Mouse (Mus musculus) cerebellum, postnatal 36 days (tissue): ENCODE data around the gene Colgalt2.
"Not testable (repeated sequence)": the region's sequence is repeated elsewhere in the genome, so short reads cannot be mapped to it uniquely, and the experiment has no call there.

ENCODE experiments used
- DNase-seq, 2 experiments: peaks; one replicate each; pipeline ENCODE4 v3.0.0; 2021 to 2022; ENCODE audit warnings: mixed read lengths in 2 of 2

Gene Colgalt2

GRCm38 (mm10) chr1:152399790-152400555, at the start of gene Colgalt2:
TSS of gene Colgalt2 (plus strand) at chr1:152399830.
- peak; percentile 31 to 48 for DNase-seq

- DNase-seq = no peak
Measured at GRCm38 (mm10) chr1:152356721-152357120, 42.9 kb upstream of the Colgalt2 start.

- peak; percentile 28 to 51 for DNase-seq
Measured at GRCm38 (mm10) chr1:152368311-152369088, 31.1 kb upstream of the Colgalt2 start.

- peak; percentile 74 to 79 for DNase-seq
Measured at GRCm38 (mm10) chr1:152369139-152369538, 30.5 kb upstream of the Colgalt2 start.

GRCm38 (mm10) chr1:152378311-152378710, 21.3 kb upstream of the Colgalt2 start:
- DNase-seq = no peak

GRCm38 (mm10) chr1:152384589-152384988, 15.0 kb upstream of the Colgalt2 start:
- DNase-seq = no peak

GRCm38 (mm10) chr1:152385693-152386092, 13.9 kb upstream of the Colgalt2 start:
- DNase-seq = not testable (repeated sequence)

- DNase-seq = peak; percentile 87 to 88
Measured at GRCm38 (mm10) chr1:152386188-152386835, 13.3 kb upstream of the Colgalt2 start, which contains the start of gene Tsen15. TSS of gene Tsen15 (minus strand) at chr1:152386688.

- no peak for DNase-seq
Measured at GRCm38 (mm10) chr1:152389271-152389670, 10.4 kb upstream of the Colgalt2 start.

- no peak for DNase-seq
Measured at GRCm38 (mm10) chr1:152394137-152394536, 5.5 kb upstream of the Colgalt2 start.

- DNase-seq = no peak
Measured at GRCm38 (mm10) chr1:152394956-152395515, 4.6 kb upstream of the Colgalt2 start.

- DNase-seq = no peak
Measured at GRCm38 (mm10) chr1:152398708-152399107, 922 bp upstream of the Colgalt2 start.

GRCm38 (mm10) chr1:152400556-152401540, 1.2 kb downstream of the Colgalt2 start:
- no peak for DNase-seq

- DNase-seq = peak in 1 of 2 experiments; percentile 10
Measured at GRCm38 (mm10) chr1:152407021-152407946, 7.7 kb downstream of the Colgalt2 start.

- no peak for DNase-seq
Measured at GRCm38 (mm10) chr1:152409356-152409755, 9.7 kb downstream of the Colgalt2 start.

- peak; percentile 69 to 79 for DNase-seq
Measured at GRCm38 (mm10) chr1:152410657-152411056, 11.0 kb downstream of the Colgalt2 start.

- no peak for DNase-seq
Measured at GRCm38 (mm10) chr1:152413116-152413515, 13.5 kb downstream of the Colgalt2 start.

- DNase-seq = no peak
Measured at GRCm38 (mm10) chr1:152413961-152414360, 14.3 kb downstream of the Colgalt2 start.

- no peak for DNase-seq
Measured at GRCm38 (mm10) chr1:152414451-152414850, 14.8 kb downstream of the Colgalt2 start.

- no peak for DNase-seq
Measured at GRCm38 (mm10) chr1:152416306-152416904, 16.8 kb downstream of the Colgalt2 start.
